Mouse (Mus musculus) forebrain, embryonic 12.5 days (tissue): ENCODE measurements around the gene Eml3. TPM values are rescaled to one million over a fixed set of nuclear protein-coding genes. Genes with fewer than 3 reads are reported as not detected.
"Not testable (repeated sequence)": the region's sequence is repeated elsewhere in the genome, so short reads cannot be mapped to it uniquely, and the experiment has no call there.

Experiments used
- ATAC-seq: fragments of 200-750 bp; cut with Nextera tagmentation; 2 replicates; pipeline ENCODE4 v1.8.0; 2017; ENCODE audit warnings: moderate TSS enrichment; ENCODE audit not compliant: low FRiP score
- H3K27ac ChIP-seq: fragments of 300-500 bp; sonication (generic); 2 replicates; pipeline ENCODE4 v1.5.1; 2016; ENCODE audit warnings: mild to moderate bottlenecking
- H3K27me3 ChIP-seq: fragments of 300-500 bp; sonication (generic); 2 replicates; pipeline ENCODE4 v1.6.1; 2016; ENCODE audit warnings: mild to moderate bottlenecking
- H3K36me3 ChIP-seq: fragments of 300-500 bp; sonication (generic); replicated peaks from 2 replicates; pipeline ENCODE4 v1.6.1; 2016; ENCODE audit warnings: mild to moderate bottlenecking
- H3K4me1 ChIP-seq: fragments of 300-500 bp; sonication (generic); 2 replicates; pipeline ENCODE4 v1.6.1; 2016
- H3K4me2 ChIP-seq: fragments of 300-500 bp; sonication (generic); 2 replicates; pipeline ENCODE4 v1.6.1; 2016; ENCODE audit warnings: mild to moderate bottlenecking, moderate library complexity
- H3K4me3 ChIP-seq: fragments of 300-500 bp; sonication (generic); replicated peaks from 2 replicates; pipeline ENCODE4 v1.5.1; 2016; ENCODE audit warnings: mild to moderate bottlenecking
- H3K9ac ChIP-seq: fragments of 300-500 bp; sonication (generic); 2 replicates; pipeline ENCODE4 v1.6.1; 2016; ENCODE audit warnings: mild to moderate bottlenecking
- H3K9me3 ChIP-seq: fragments of 300-500 bp; sonication (generic); 2 replicates; pipeline ENCODE4 v1.6.1; 2016
- WGBS: fragments of 180-500 bp; shearing (Covaris S2); methylation state at CpG from one replicate; pipeline ENCODE4 v1.1.7; 2016; 5-methylcytosine and 5-hydroxymethylcytosine counted together
- polyA plus RNA-seq: library from polyadenylated mRNA; unstranded; fragments of >200 nt; fragmentation: Nextera tagmentation; extraction: Ambion mirVana; gene quantifications from 2 replicates; pipeline ENCODE4 v1.2.1, GENCODE M21; 2016

Eml3 gene
- polyA plus RNA-seq, 1 experiment from 2014 or later: 13.8 TPM

DNA sequence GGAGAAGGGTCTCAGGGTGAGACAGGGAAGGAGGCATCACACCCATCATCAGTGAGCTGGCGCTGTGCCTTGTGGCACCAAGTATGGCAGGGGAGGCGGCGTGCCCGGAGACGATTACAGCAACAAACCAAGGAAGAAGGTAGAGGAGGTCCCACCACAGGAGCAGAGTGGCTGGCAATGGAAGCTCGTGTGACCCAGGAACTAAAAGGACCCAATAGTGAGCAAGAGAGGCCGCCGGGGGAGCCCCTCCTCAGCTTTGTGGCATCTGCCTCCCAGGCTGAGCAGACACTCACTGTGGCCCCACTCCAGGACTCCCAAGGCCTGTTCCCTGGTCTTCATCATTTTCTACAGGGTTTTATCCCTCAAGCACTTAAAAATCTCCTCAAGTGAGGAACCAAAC lies 36.4 kb downstream of the Eml3 start:
- Histone ChIP-seq H3K27ac (peak overlapping the region; percentile 38; the same call in 1 of the 2 replicates), H3K27me3 (no peaks in the 10 kb centered on the region), H3K4me3 (peak overlapping the region; percentile 79), H3K36me3 (peaks cover 75% of the 10 kb centered on the region), H3K9ac (peak overlapping the region; percentile 63; the same call in 1 of the 2 replicates), H3K4me1 (peaks cover 23% of the 10 kb centered on the region), H3K4me2 (peak overlapping the region; percentile 81), H3K9me3 (no peaks in the 10 kb centered on the region)
- 79% methylated on average over 8 of the region's 8 CpGs for WGBS
- no peak for ATAC-seq

DNA sequence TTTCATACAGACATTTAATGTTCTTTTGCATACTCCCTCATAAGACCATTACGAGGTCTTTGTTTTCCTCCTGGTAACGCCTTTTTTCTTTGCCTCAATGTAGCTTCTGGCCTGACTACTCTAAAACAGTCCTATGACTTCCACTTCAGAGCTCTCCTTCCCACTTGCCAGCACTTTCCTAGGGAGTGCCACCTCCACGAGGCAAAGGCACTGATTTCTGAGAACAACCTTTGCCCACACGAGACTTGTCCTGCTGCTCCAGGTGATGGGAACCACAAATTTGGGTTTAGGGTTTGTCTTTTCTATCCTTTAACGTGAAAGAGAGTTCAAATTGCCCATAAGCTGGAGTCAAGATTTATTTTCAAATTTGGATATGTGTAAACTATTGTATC lies 36.8 kb downstream of the Eml3 start:
- H3K4me2 ChIP-seq: peak overlapping the region; percentile 81
- H3K27me3 ChIP-seq: no peaks in the 10 kb centered on the region
- no peak for ATAC-seq
- H3K36me3 ChIP-seq: peaks cover 75% of the 10 kb centered on the region
- H3K9ac ChIP-seq: peak overlapping the region; percentile 63
- H3K4me1 ChIP-seq: peaks cover 23% of the 10 kb centered on the region
- peak overlapping the region; percentile 83 for H3K27ac ChIP-seq
- no peaks in the 10 kb centered on the region for H3K9me3 ChIP-seq
- 48% methylated on average over 5 of the region's 5 CpGs for WGBS
- H3K4me3 ChIP-seq: peak overlapping the region; percentile 79

DNA sequence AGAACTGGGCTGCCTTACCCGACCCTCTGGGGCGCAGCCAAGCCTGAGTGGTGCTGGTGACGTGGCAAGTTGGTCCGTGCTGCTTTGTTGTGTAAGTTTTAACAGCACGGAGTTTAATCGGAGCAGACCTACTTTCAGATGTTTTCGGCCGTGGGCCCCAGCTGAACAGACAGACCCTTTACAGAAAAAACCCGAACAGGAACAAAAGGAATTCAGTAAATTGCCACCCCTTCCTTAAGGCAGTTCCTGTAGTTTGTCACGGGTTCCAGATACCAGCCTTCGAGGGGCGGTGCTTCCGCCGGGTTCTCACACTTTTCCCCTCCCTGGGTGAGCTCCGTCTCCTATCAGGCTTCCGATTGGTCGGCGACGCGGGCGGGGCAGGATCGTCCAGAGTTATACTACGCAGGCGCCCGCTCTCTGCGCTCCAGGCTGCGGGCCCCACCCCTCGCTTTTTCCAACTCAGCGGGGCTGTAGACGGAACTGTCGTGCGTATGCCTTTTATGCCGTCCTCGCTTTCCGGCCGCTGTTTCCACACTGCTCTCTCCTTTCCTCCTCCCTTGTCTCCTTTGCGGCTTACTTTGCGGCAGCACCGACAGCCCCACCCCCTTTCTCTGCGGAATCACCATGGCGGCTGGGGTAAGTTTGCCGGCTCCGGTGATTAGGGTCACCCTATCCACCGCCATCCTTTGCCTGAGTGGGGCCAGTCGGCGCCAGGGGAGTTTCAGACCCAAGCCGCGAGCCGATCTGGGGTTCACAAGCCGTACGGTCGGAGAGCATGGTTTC lies 37.4 kb downstream of the Eml3 start, which contains the start of gene Eef1g:
TSS of gene Eef1g (plus strand) at position 452 of the 783 bp plus-strand sequence.
- peak; percentile 99 for ATAC-seq
- peaks cover 23% of the 10 kb centered on the region for H3K4me1 ChIP-seq
- peak within 1 kb of the TSS; percentile 81 for H3K4me2 ChIP-seq
- WGBS: 1% methylated on average over 52 of the region's 52 CpGs
- H3K9ac ChIP-seq: peak within 1 kb of the TSS; percentile 91
- peaks cover 75% of the 10 kb centered on the region for H3K36me3 ChIP-seq
- peak within 1 kb of the TSS; percentile 88 for H3K27ac ChIP-seq
- no peaks in the 10 kb centered on the region for H3K27me3 ChIP-seq
- peak within 1 kb of the TSS; percentile 79 for H3K4me3 ChIP-seq
- no peaks in the 10 kb centered on the region for H3K9me3 ChIP-seq

DNA sequence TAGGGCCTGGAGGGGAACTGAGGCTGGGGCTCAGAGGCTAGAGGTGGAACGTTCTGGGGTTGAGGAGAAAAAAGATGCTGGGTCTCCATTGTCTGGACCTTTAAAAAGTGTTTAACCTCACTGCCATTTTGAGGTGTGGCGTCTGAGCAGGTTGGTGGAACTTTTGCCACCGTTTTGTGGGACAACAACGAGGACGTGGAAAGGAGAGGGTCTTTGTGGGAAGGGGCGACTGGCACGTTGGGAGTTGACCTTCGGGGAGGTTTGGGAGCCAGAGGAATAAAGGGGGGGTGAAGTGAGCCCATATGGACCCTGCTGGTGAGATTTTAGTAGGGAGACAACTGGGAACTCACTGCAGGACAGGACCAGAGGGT lies 38.0 kb downstream of the Eml3 start:
- Histone ChIP-seq H3K36me3 (peaks cover 75% of the 10 kb centered on the region), H3K9me3 (no peaks in the 10 kb centered on the region), H3K4me3 (peak overlapping the region; percentile 79), H3K27ac (peak overlapping the region; percentile 88), H3K9ac (peak overlapping the region; percentile 91), H3K4me1 (peaks cover 23% of the 10 kb centered on the region), H3K4me2 (peak overlapping the region; percentile 81), H3K27me3 (no peaks in the 10 kb centered on the region)
- 0 out of 2 replicates have a peak, but pooled peaks have one; percentile 7 for ATAC-seq
- WGBS: 2% methylated on average over 8 of the region's 8 CpGs

DNA sequence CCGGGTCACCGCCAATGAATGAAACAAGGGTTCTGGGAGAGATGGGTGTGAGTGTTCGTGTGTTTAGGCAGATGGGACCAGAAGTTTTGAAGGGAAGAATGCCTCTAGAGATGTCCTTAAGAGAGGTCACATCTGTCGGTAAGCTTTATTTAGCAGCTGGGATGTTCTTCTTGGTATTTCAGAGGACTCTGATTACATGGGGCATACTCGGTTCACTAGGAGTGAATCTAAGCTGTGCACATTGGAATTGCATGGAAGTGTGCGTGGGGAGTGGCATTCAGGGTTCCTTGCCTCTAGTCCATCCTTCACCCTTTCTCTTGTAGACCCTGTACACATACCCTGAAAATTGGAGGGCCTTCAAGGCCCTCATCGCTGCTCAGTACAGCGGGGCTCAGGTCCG lies 38.5 kb downstream of the Eml3 start:
- 2% methylated on average over 9 of the region's 9 CpGs for WGBS

DNA sequence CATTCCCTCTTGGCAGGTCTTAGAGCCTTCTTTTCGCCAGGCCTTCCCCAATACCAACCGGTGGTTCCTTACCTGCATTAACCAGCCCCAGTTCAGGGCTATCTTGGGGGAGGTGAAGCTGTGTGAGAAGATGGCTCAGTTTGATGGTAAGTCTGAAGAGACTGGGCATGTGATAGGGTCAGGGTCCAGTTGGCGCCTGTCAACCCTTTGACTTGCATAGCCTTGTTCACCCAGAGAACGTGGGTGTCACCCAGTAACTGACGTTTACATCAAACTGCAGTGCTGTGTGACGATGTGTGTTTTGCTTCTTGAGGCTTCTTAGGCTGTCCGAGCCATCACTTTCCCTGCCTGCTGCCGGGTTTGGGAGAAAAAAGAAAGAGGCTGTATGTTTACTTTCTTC lies 43.1 kb downstream of the Eml3 start:
- not testable (repeated sequence) for H3K4me2 ChIP-seq, H3K4me1 ChIP-seq, H3K9ac ChIP-seq, ATAC-seq, H3K9me3 ChIP-seq, H3K27ac ChIP-seq, H3K4me3 ChIP-seq, H3K27me3 ChIP-seq
- WGBS: 89% methylated on average over 8 of the region's 8 CpGs
- H3K36me3 ChIP-seq: peaks cover 88% of the 10 kb centered on the region

More for the DNA sequence above, 38.5 kb downstream of the Eml3 start:
- Histone ChIP-seq H3K27ac (peak overlapping the region; percentile 88), H3K36me3 (peaks cover 75% of the 10 kb centered on the region), H3K4me1 (peaks cover 23% of the 10 kb centered on the region), H3K9ac (peak overlapping the region; percentile 91), H3K27me3 (no peaks in the 10 kb centered on the region), H3K4me2 (peak overlapping the region; percentile 81), H3K4me3 (peak overlapping the region; percentile 79), H3K9me3 (no peaks in the 10 kb centered on the region)
- no peak for ATAC-seq

DNA sequence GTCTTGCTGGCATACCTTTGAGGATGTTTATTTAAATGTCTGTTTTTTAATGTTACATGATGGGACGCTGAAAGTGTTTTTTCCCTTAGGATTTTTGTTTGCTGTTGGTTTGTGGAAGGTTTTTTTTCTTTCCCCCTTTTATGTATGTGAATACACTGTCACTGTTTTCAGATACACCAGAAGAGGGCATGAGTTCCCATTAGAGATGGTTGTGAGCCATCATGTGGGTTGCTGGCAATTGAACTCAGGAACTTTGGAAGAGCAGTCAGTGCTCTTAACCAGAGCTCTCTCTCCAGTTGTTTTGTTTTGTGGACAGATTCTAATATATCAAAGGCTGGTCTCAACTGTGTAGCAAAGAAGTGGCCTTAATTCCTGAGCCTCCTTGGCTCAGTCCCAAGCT lies 45.3 kb downstream of the Eml3 start:
- Histone ChIP-seq H3K4me3 (no peak overlapping the region), H3K4me2 (no peak overlapping the region), H3K27ac (no peak overlapping the region), H3K9ac (no peak overlapping the region), H3K36me3 (peaks cover 98% of the 10 kb centered on the region), H3K4me1 (no peaks in the 10 kb centered on the region; the same call in 1 of the 2 replicates), H3K9me3 (no peaks in the 10 kb centered on the region), H3K27me3 (no peaks in the 10 kb centered on the region)
- ATAC-seq: no peak
- WGBS: 87% methylated on average over 1 of the region's 1 CpGs

DNA sequence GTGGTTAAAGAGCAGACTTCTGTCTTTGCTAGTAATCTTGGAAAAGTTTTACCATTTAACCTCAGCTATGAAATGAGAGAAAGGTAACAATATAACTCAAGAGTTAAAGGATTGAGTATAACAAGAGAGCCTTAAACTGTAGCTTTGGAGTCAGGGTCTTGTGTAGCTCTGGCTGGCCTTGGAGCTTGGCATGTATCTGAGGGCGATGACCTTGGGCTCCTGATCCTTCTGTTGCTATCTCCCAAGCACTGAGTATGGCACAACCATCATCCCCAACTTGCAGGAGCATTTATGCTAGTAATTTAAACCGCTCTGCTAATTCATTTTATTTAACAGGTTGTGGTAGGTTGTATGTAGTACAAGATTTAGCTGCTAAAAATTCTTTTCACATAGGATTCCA lies 46.1 kb downstream of the Eml3 start:
- H3K36me3 ChIP-seq: peaks cover 97% of the 10 kb centered on the region
- WGBS: 93% methylated on average over 2 of the region's 2 CpGs
- H3K9me3 ChIP-seq: no peaks in the 10 kb centered on the region
- ATAC-seq: no peak
- no peak overlapping the region for H3K9ac ChIP-seq
- H3K4me3 ChIP-seq: no peak overlapping the region
- no peak overlapping the region for H3K27ac ChIP-seq
- no peaks in the 10 kb centered on the region for H3K27me3 ChIP-seq
- H3K4me2 ChIP-seq: no peak overlapping the region
- no peaks in the 10 kb centered on the region; the same call in 1 of the 2 replicates for H3K4me1 ChIP-seq

DNA sequence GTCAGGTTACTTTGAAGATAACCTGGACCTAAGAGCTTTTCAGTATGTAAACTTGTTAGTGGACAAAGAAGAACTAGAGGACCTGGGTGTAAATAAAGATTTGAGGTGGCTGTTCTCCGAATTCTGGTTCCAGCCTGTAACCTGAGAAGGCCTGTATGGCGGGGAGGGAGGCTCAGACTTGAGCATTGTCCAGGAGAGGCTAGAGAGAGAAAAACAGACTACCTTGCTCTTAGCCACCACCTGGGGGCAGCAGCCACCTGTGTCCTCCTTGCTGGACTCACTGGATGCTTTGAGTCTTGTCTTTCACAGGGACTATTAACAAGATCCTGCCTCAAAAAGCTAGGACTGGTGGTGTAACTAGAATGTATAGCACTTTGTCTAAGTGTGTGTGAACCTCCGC lies 47.2 kb downstream of the Eml3 start:
- WGBS: 53% methylated on average over 3 of the region's 3 CpGs
- peak; percentile 79 for ATAC-seq
- Histone ChIP-seq H3K9me3 (no peaks in the 10 kb centered on the region), H3K4me1 (no peaks in the 10 kb centered on the region; the same call in 1 of the 2 replicates), H3K4me2 (no peak overlapping the region), H3K9ac (no peak overlapping the region), H3K36me3 (peaks cover 94% of the 10 kb centered on the region), H3K27ac (no peak overlapping the region), H3K4me3 (no peak overlapping the region), H3K27me3 (no peaks in the 10 kb centered on the region)

DNA sequence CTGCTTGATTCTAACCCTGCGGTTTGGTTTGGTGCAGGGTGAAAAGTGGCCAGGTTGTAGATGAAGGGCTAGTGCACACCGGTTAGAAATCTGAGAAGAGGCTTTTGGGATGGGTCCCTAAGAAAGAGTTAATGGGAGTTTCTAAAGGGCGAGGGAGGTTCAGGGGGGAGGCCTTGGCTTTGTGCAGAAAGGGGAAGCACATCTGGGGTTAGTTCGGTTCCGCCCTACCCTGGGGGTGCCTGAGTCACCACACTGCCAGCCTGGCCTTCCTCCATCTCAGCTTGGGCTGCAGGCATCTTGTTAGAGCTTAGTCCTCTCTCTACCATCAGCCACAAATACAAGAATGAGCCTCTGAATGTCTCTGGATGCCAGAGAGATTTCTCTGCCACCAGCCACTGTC lies 51.4 kb downstream of the Eml3 start:
- H3K36me3 ChIP-seq: peaks cover 55% of the 10 kb centered on the region
- H3K4me2 ChIP-seq: no peak overlapping the region
- H3K4me1 ChIP-seq: peaks cover 31% of the 10 kb centered on the region
- no peaks in the 10 kb centered on the region for H3K9me3 ChIP-seq
- H3K27ac ChIP-seq: no peak overlapping the region
- no peaks in the 10 kb centered on the region for H3K27me3 ChIP-seq
- 47% methylated on average over 5 of the region's 5 CpGs for WGBS
- H3K4me3 ChIP-seq: no peak overlapping the region
- H3K9ac ChIP-seq: no peak overlapping the region
- no peak for ATAC-seq

DNA sequence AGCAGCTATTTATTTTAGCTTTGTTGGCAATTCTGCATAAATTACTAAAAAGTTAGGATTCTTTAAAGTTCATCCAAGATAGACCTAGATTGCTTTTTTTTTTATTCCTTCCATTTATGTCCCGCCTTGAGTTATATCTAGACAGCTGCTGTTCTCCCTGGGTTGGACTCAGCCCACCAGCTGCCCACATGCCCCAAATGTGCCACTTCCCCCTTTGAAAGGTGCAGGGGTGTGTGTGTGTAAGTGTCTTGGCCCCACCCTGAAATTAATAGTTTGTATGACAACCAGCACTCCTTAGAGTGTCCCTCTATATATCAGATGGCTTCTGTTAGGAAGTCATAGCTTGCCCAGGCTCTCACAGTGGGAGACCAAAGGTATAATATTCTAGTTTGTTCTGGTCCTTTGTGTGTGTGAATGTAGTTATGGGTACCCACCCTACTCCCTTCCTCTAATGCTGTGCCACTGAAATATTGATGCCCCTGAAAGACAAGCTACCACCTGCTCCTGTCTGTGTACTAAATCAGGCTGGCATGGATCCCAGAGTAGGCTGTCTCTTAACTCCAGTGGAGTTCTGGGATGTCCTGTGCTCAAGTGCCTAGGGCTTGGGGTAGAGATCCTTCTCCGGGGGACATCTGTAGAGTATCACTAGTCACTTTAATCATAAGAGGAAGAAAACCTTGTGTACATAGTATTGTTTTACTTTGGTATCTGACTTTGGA lies 52.3 kb downstream of the Eml3 start:
- ATAC-seq: no peak
- Histone ChIP-seq H3K4me3 (no peak overlapping the region), H3K27me3 (no peaks in the 10 kb centered on the region), H3K9me3 (no peaks in the 10 kb centered on the region), H3K27ac (no peak overlapping the region), H3K4me1 (peaks cover 34% of the 10 kb centered on the region), H3K4me2 (no peak overlapping the region), H3K36me3 (peaks cover 47% of the 10 kb centered on the region), H3K9ac (no peak overlapping the region)
- 81% methylated on average over 2 of the region's 2 CpGs for WGBS

DNA sequence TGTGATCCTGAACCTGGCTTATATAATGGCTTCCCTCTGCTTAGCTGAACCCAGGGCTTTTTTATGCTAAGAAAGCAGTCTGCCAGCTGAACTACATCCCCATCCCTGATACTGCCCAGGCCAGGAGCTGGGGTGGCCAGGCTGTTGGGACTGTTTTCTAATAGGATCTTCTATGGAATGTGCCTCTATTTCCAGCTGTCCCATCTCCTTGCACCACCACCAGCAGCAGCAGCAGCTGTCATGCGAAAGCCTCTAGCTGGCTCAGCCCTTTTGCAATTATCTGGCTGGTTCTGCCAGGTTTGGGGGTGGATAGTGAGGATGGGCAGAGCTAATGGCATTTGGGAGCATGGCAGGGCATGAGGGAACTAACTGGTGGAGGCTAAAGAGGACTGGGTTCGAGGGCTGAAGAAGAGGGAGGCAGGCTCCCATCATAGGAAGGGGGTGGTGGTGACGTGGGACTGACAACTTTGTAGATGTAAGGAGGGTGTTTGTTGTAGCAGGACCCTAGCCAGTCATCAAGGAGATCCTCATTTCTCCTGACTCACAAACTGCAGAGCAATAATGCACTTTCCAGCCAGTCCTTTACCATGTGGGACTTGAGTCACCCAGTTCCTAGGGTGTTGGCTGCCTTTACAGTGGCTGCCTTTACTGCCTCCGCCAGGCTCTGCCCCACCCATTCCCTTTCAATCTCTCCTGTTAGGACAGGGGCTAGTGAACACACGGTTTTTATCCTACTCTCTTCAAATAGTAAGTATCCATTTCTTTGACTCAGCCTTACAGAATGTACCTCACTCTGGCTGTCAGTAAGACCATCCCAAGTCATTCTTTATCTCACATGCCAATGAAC lies 53.2 kb downstream of the Eml3 start:
- Histone ChIP-seq H3K4me1 (peaks cover 34% of the 10 kb centered on the region), H3K36me3 (peaks cover 38% of the 10 kb centered on the region), H3K9ac (0 out of 2 replicates have a peak overlapping the region, but pooled peaks have one; percentile 34), H3K4me3 (no peak overlapping the region), H3K27ac (0 out of 2 replicates have a peak overlapping the region, but pooled peaks have one; percentile 1), H3K27me3 (peaks cover 4% of the 10 kb centered on the region), H3K4me2 (no peak overlapping the region), H3K9me3 (no peaks in the 10 kb centered on the region)
- no peak for ATAC-seq
- WGBS: 53% methylated on average over 5 of the region's 5 CpGs
